Mouse (Mus musculus) megakaryocyte, embryonic 14.5 days (primary cell): ENCODE measurements at regions not wholly inside any gene's neighbourhood (a gene's known extent, or its start where the extent isn't known, plus 50 kb on each side); places are given as distances from the start of the nearest gene placed in this dataset.

ENCODE experiments used
- H3K27me3 ChIP-seq: replicated peaks from 2 replicates; pipeline ENCODE3; 2012; ENCODE audit warnings: inconsistent platforms
- H3K36me3 ChIP-seq: replicated peaks from 2 replicates; pipeline ENCODE3; 2012; ENCODE audit warnings: low read length, inconsistent platforms, mixed read lengths
- H3K4me1 ChIP-seq: 2 replicates; pipeline ENCODE4 v1.6.1; 2012; ENCODE audit warnings: inconsistent platforms
- H3K4me3 ChIP-seq: replicated peaks from 2 replicates; pipeline ENCODE3; 2012; ENCODE audit warnings: moderate library complexity, mild to moderate bottlenecking, inconsistent platforms
- H3K9me3 ChIP-seq: 2 replicates; pipeline ENCODE4 v1.6.1; 2012; ENCODE audit warnings: inconsistent platforms
- FLI1 ChIP-seq: IDR thresholded peaks from 2 replicates; pipeline ENCODE4 v1.6.1; 2012; ENCODE audit warnings: low read length, inconsistent platforms, mixed read lengths
- GATA1 ChIP-seq: IDR thresholded peaks from 3 replicates; pipeline ENCODE4 v1.6.1; 2012; ENCODE audit warnings: mixed read lengths, low read length, inconsistent platforms, borderline replicate concordance

GRCm38 (mm10) chr6:31692024-31692423, 128.2 kb upstream of the Podxl start:
- no peaks in the 10 kb centered on the region for H3K36me3 ChIP-seq
- H3K4me1 ChIP-seq, result peaks cover 29% of the 10 kb centered on the region
- H3K9me3 ChIP-seq, result no peaks in the 10 kb centered on the region
- H3K4me3 ChIP-seq, result no peak overlapping the region
- peaks cover 27% of the 10 kb centered on the region for H3K27me3 ChIP-seq
- no peak for TF ChIP-seq FLI1
- no peak for TF ChIP-seq GATA1

- H3K4me1 ChIP-seq, result peaks cover 14% of the 10 kb centered on the region
- H3K27me3 ChIP-seq, result peaks cover 2% of the 10 kb centered on the region
- TF ChIP-seq FLI1 (no peak), GATA1 (no peak)
- H3K9me3 ChIP-seq, result no peaks in the 10 kb centered on the region
- H3K4me3 ChIP-seq, result no peak overlapping the region
- H3K36me3 ChIP-seq, result no peaks in the 10 kb centered on the region
Measured at GRCm38 (mm10) chr6:31680101-31680500, 116.3 kb upstream of the Podxl start.

GRCm38 (mm10) chr6:31665671-31666486, 102.1 kb upstream of the Podxl start:
- H3K4me3 ChIP-seq, result peak overlapping the region; percentile 76
- TF ChIP-seq FLI1, result no peak
- no peak for TF ChIP-seq GATA1
- peaks cover 22% of the 10 kb centered on the region for H3K27me3 ChIP-seq
- H3K36me3 ChIP-seq, result no peaks in the 10 kb centered on the region
- H3K4me1 ChIP-seq, result peaks cover 46% of the 10 kb centered on the region
- H3K9me3 ChIP-seq, result peaks cover 6% of the 10 kb centered on the region

GRCm38 (mm10) chr6:31664495-31664894, 100.7 kb upstream of the Podxl start:
- Histone ChIP-seq H3K27me3 (peaks cover 21% of the 10 kb centered on the region), H3K4me1 (peaks cover 60% of the 10 kb centered on the region), H3K9me3 (peaks cover 6% of the 10 kb centered on the region), H3K36me3 (no peaks in the 10 kb centered on the region), H3K4me3 (peak overlapping the region; percentile 35)
- TF ChIP-seq FLI1 (no peak), GATA1 (no peak)

GRCm38 (mm10) chr6:31660778-31661177, 97.0 kb upstream of the Podxl start:
- peaks cover 67% of the 10 kb centered on the region for H3K4me1 ChIP-seq
- H3K9me3 ChIP-seq, result peaks cover 4% of the 10 kb centered on the region; the same call in 1 of the 2 replicates
- TF ChIP-seq GATA1, result no peak
- H3K27me3 ChIP-seq, result peaks cover 19% of the 10 kb centered on the region
- H3K36me3 ChIP-seq, result no peaks in the 10 kb centered on the region
- H3K4me3 ChIP-seq, result peak overlapping the region; percentile 88

- Histone ChIP-seq H3K36me3 (no peaks in the 10 kb centered on the region), H3K4me1 (peaks cover 58% of the 10 kb centered on the region), H3K27me3 (peaks cover 24% of the 10 kb centered on the region), H3K4me3 (no peak overlapping the region), H3K9me3 (peaks cover 6% of the 10 kb centered on the region; the same call in 1 of the 2 replicates)
- no peak for TF ChIP-seq FLI1
- no peak for TF ChIP-seq GATA1
Measured at GRCm38 (mm10) chr6:31659901-31660300, 96.1 kb upstream of the Podxl start.

GRCm38 (mm10) chr6:31658447-31659199, 94.8 kb upstream of the Podxl start:
- Histone ChIP-seq H3K4me1 (peaks cover 46% of the 10 kb centered on the region), H3K4me3 (no peak overlapping the region), H3K36me3 (no peaks in the 10 kb centered on the region), H3K27me3 (peaks cover 21% of the 10 kb centered on the region), H3K9me3 (peaks cover 6% of the 10 kb centered on the region; the same call in 1 of the 2 replicates)
- TF ChIP-seq GATA1 (no peak), FLI1 (no peak)

GRCm38 (mm10) chr6:31650791-31651476, 87.2 kb upstream of the Podxl start:
- Histone ChIP-seq H3K4me1 (peaks cover 37% of the 10 kb centered on the region), H3K36me3 (no peaks in the 10 kb centered on the region), H3K4me3 (no peak overlapping the region), H3K27me3 (peaks cover 5% of the 10 kb centered on the region), H3K9me3 (0 out of 2 replicates have a peak, but pooled peaks cover 3% of the 10 kb centered on the region)
- TF ChIP-seq GATA1 (no peak), FLI1 (no peak)

- TF ChIP-seq FLI1, result no peak
- TF ChIP-seq GATA1, result no peak
- no peaks in the 10 kb centered on the region for H3K9me3 ChIP-seq
- H3K36me3 ChIP-seq, result no peaks in the 10 kb centered on the region
- no peak overlapping the region for H3K4me3 ChIP-seq
- no peaks in the 10 kb centered on the region for H3K27me3 ChIP-seq
- peaks cover 68% of the 10 kb centered on the region for H3K4me1 ChIP-seq
Measured at GRCm38 (mm10) chr6:31645261-31645660, 81.5 kb upstream of the Podxl start.
